Mouse (Mus musculus) bone marrow, adult 2 months (tissue): ENCODE results near the gene Atp10a.

Experiments
- CTCF ChIP-seq: fragments of 200-500 bp; IDR thresholded peaks from 2 replicates; pipeline ENCODE4 v1.5.1; 2011; ENCODE audit warnings: low read length, control low read depth; ENCODE audit not compliant: control insufficient read depth, insufficient read depth
- POLR2A ChIP-seq: fragments of 200-500 bp; IDR thresholded peaks from 2 replicates; pipeline ENCODE4 v1.6.1; 2011; ENCODE audit warnings: low read depth, mild to moderate bottlenecking, control low read depth, low read length, borderline replicate concordance; ENCODE audit not compliant: control insufficient read depth

DNA sequence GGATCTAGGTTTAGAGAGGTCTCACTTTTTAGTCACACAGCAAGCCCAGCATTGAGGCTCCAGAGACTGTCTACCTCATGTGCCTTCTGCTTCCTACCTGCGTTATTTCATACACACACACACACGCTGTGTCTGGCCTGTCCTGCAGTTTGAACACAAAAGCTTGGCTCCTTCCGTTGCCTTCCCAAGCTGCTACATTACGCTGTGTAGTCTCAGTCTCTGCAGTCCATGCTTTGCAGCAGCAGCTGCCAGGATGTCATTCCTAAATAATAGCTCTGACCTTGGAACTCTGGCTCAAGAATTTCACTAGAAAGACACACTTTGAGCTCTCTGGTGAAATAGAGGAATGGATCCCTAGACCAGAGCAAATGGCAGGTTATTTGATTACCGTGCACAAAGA is 96.1 kb downstream of the Atp10a start:
- TF ChIP-seq CTCF (no peak), POLR2A (no peak)
